Mouse (Mus musculus) layer of hippocampus, adult 9-11 months (tissue): ENCODE data around the gene Amph.
A peak's percentile ranks its signal among the peaks of the same experiment; 100 is the strongest.
"Not testable (repeated sequence)": the region's sequence is repeated elsewhere in the genome, so short reads cannot be mapped to it uniquely, and the experiment has no call there.

Experiments
- DNase-seq: peaks from one replicate; pipeline ENCODE4 v3.0.0; 2022

Gene Amph

GRCm38 (mm10) chr13:19026923-19027322 is 78.9 kb downstream of the Amph start:
- DNase-seq, result no peak

- DNase-seq, result peak; percentile 73
These were observed 79.9 kb downstream of the Amph start for GRCm38 (mm10) chr13:19027766-19028350.

GRCm38 (mm10) chr13:19031916-19032688 is 84.1 kb downstream of the Amph start:
- DNase-seq, result no peak

- DNase-seq, result peak; percentile 36
These were observed 104.1 kb downstream of the Amph start for GRCm38 (mm10) chr13:19052090-19052489.

GRCm38 (mm10) chr13:19054504-19054903 is 106.5 kb downstream of the Amph start:
- no peak for DNase-seq

GRCm38 (mm10) chr13:19072261-19072660 is 124.3 kb downstream of the Amph start:
- DNase-seq, result no peak

GRCm38 (mm10) chr13:19077427-19077826 is 129.4 kb downstream of the Amph start:
- peak; percentile 58 for DNase-seq

GRCm38 (mm10) chr13:19081932-19082331 is 133.9 kb downstream of the Amph start:
- DNase-seq, result no peak

GRCm38 (mm10) chr13:19094571-19094970 is 146.6 kb downstream of the Amph start:
- no peak for DNase-seq

GRCm38 (mm10) chr13:19097117-19097516 is 149.1 kb downstream of the Amph start:
- DNase-seq, result no peak

- peak; percentile 93 for DNase-seq
These were observed 153.9 kb downstream of the Amph start for GRCm38 (mm10) chr13:19101889-19102402.

GRCm38 (mm10) chr13:19106418-19106817 is 158.4 kb downstream of the Amph start:
- DNase-seq, result no peak

GRCm38 (mm10) chr13:19109331-19109730 is 161.3 kb downstream of the Amph start:
- no peak for DNase-seq

GRCm38 (mm10) chr13:19113034-19113922 is 165.3 kb downstream of the Amph start:
- DNase-seq, result no peak

GRCm38 (mm10) chr13:19114761-19115160 is 166.8 kb downstream of the Amph start:
- DNase-seq, result not testable (repeated sequence)

GRCm38 (mm10) chr13:19126912-19127552 is 179.0 kb downstream of the Amph start:
- no peak for DNase-seq

- peak; percentile 45 for DNase-seq
These were observed 185.8 kb downstream of the Amph start for GRCm38 (mm10) chr13:19133833-19134232.

GRCm38 (mm10) chr13:19137212-19137611 is 189.2 kb downstream of the Amph start:
- no peak for DNase-seq

GRCm38 (mm10) chr13:19137932-19138331 is 189.9 kb downstream of the Amph start:
- no peak for DNase-seq

GRCm38 (mm10) chr13:19138550-19138949 is 190.5 kb downstream of the Amph start:
- no peak for DNase-seq

GRCm38 (mm10) chr13:19139104-19139503 is 191.1 kb downstream of the Amph start:
- DNase-seq, result no peak

GRCm38 (mm10) chr13:19139771-19140170 is 191.8 kb downstream of the Amph start:
- DNase-seq, result no peak

GRCm38 (mm10) chr13:19143766-19144165 is 195.8 kb downstream of the Amph start:
- DNase-seq, result peak; percentile 47
